Mouse (Mus musculus) forebrain, postnatal 0 days (tissue): Measurements from ENCODE around the gene Glod4. TPM values are rescaled to one million over a fixed set of nuclear protein-coding genes. Genes with fewer than 3 reads are reported as not detected.

Experiments
- ATAC-seq: fragments of 200-750 bp; cut with Nextera tagmentation; 2 replicates; pipeline ENCODE4 v1.8.0; 2017; ENCODE audit warnings: mild to moderate bottlenecking, moderate library complexity
- DNase-seq: peaks from one replicate; pipeline ENCODE4 v3.0.0-alpha.2; 2015
- H3K27ac ChIP-seq: fragments of 300-500 bp; sonication (generic); 2 replicates; pipeline ENCODE4 v1.5.1; 2014; ENCODE audit warnings: low read depth, mild to moderate bottlenecking, antibody characterized with exemption, low read length, moderate library complexity, mixed read lengths
- H3K27me3 ChIP-seq: fragments of 300-500 bp; sonication (generic); 2 replicates; pipeline ENCODE4 v1.6.1; 2014; ENCODE audit warnings: mild to moderate bottlenecking, low read length, mixed read lengths; ENCODE audit not compliant: insufficient read depth
- H3K36me3 ChIP-seq: fragments of 300-500 bp; sonication (generic); 2 replicates; pipeline ENCODE4 v1.6.1; 2014; ENCODE audit warnings: mild to moderate bottlenecking, moderate library complexity; ENCODE audit not compliant: insufficient read depth
- H3K4me1 ChIP-seq: fragments of 300-500 bp; sonication (generic); 2 replicates; pipeline ENCODE4 v1.6.1; 2014; ENCODE audit warnings: antibody characterized with exemption; ENCODE audit not compliant: insufficient read depth
- H3K4me2 ChIP-seq: fragments of 300-500 bp; sonication (generic); 2 replicates; pipeline ENCODE4 v1.6.1; 2014; ENCODE audit warnings: low read depth, mild to moderate bottlenecking, moderate library complexity
- H3K4me3 ChIP-seq: fragments of 300-500 bp; sonication (generic); 2 replicates; pipeline ENCODE4 v1.5.1; 2014; ENCODE audit warnings: low read depth, low read length, mixed read lengths
- H3K9ac ChIP-seq: fragments of 300-500 bp; sonication (generic); 2 replicates; pipeline ENCODE4 v1.6.1; 2014; ENCODE audit warnings: mild to moderate bottlenecking
- H3K9me3 ChIP-seq: fragments of 300-500 bp; sonication (generic); 2 replicates; pipeline ENCODE4 v1.6.1; 2016; ENCODE audit warnings: low read length
- CTCF ChIP-seq: sonication (generic); IDR thresholded peaks from 2 replicates; pipeline ENCODE4 v1.5.1; 2016; ENCODE audit warnings: antibody characterized with exemption, control low read depth, low read depth
- WGBS: fragments of 180-500 bp; shearing (Covaris S2); extraction: QIAGEN DNeasy Blood & Tissue Kit; methylation state at CpG from one replicate; pipeline ENCODE4 v1.1.7; 2014; 5-methylcytosine and 5-hydroxymethylcytosine counted together
- polyA plus RNA-seq: library from polyadenylated mRNA; unstranded; fragments of >200 nt; fragmentation: Nextera tagmentation; extraction: Ambion mirVana; gene quantifications from 2 replicates; pipeline ENCODE4 v1.2.1, GENCODE M21; 2015
- total RNA-seq: library from RNA; depleted of rRNA; stranded (reverse); fragments of >200 nt; gene quantifications from 2 replicates; pipeline ENCODE4 v1.2.3, GENCODE M21; 2014

Gene Glod4
- total and polyA plus RNA-seq, 2 experiments from 2014 or later, result 79.7 to 126 TPM

DNA sequence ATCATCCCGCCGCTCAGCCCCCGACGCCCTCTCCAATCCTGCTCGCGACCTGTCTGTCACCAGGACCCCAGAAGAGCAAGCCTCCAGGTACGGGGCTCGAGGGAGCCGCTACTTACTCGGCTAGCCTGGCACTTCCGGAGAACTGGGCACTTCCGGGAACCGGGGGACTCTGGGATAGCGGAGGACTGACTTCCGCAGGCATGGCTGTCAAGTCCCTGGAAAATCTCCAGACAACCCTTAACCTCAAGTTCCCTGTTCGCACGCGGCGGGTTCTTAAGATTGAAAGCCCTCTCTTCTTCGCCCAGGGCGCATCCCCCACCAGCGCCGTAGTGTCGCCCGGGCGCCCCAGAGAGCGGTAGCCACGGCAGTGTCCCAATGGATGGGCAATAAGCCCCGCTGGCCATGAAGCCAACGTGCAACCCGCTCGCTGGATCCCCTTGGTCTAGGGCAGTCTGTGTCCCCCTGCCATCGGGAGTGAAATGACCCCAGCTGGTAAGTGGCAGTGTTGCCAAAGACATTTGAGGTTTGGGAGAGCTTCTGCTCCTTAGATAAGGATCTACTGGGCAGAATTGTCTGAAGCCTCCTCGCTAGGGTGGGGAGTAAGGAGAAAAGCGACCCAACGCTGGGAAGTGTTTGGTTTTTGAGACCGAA, 63.9 kb downstream of the Glod4 start, which contains the start of the genes Vps53 and Fam57a:
Vps53 (minus strand) TSS at position 153 of the 651 bp plus-strand sequence.
Fam57a (plus strand) TSS at position 177 of the 651 bp plus-strand sequence.
- Histone ChIP-seq H3K36me3 (peaks cover 10% of the 10 kb centered on the region; the same call in 1 of the 2 replicates), H3K4me3 (peak within 1 kb of the TSS; percentile 81), H3K4me1 (no peaks in the 10 kb centered on the region), H3K27ac (peak within 1 kb of the TSS; percentile 80), H3K9ac (peak within 1 kb of the TSS; percentile 80), H3K9me3 (no peaks in the 10 kb centered on the region), H3K27me3 (no peaks in the 10 kb centered on the region), H3K4me2 (peak within 1 kb of the TSS; percentile 88)
- peak; percentile 96 for ATAC-seq
- DNase-seq, result peak; percentile 86
- under 1% methylated on average over 37 of the region's 37 CpGs for WGBS
- no peak for TF ChIP-seq CTCF

GRCm38 (mm10) chr11:76178726-76179494, 64.6 kb downstream of the Glod4 start:
- peak; percentile 64 for DNase-seq
- peak overlapping the region; percentile 80 for H3K27ac ChIP-seq
- peaks cover 10% of the 10 kb centered on the region; the same call in 1 of the 2 replicates for H3K36me3 ChIP-seq
- peak overlapping the region; percentile 88 for H3K4me2 ChIP-seq
- no peaks in the 10 kb centered on the region for H3K9me3 ChIP-seq
- H3K4me1 ChIP-seq, result no peaks in the 10 kb centered on the region
- no peaks in the 10 kb centered on the region for H3K27me3 ChIP-seq
- no peak for TF ChIP-seq CTCF
- peak overlapping the region; percentile 81 for H3K4me3 ChIP-seq
- ATAC-seq, result peak; percentile 77
- 1% methylated on average over 28 of the region's 28 CpGs for WGBS
- peak overlapping the region; percentile 80 for H3K9ac ChIP-seq

DNA sequence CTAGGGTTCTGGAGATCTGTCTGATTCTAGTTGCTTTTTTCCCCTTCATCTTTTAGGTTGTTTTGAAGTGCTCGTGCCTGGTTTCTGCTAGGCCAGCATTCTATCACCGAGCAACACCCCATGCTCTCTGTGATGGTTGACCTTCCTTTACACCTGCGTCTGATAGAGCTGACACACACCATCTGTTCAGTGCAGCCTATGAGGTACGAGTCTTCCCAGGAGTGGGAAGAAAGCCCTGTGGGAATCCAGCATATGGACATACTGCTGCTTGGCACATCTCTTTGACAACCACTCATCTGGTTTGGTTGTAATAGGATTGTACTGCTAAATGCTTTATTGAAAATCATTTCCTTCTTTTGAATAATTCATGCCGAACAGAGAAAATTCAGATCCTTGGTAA, 73.3 kb downstream of the Glod4 start:
- DNase-seq, result no peak
- TF ChIP-seq CTCF, result no peak
- no peak for ATAC-seq
- Histone ChIP-seq H3K9ac (no peak overlapping the region), H3K27me3 (no peaks in the 10 kb centered on the region), H3K9me3 (no peaks in the 10 kb centered on the region), H3K36me3 (peaks cover 22% of the 10 kb centered on the region), H3K4me3 (no peak overlapping the region), H3K27ac (no peak overlapping the region), H3K4me2 (no peak overlapping the region), H3K4me1 (no peaks in the 10 kb centered on the region)
- 53% methylated on average over 5 of the region's 5 CpGs for WGBS

GRCm38 (mm10) chr11:76168976-76169375, 74.5 kb downstream of the Glod4 start:
- Histone ChIP-seq H3K4me2 (no peak overlapping the region), H3K36me3 (peaks cover 22% of the 10 kb centered on the region), H3K9ac (no peak overlapping the region), H3K4me1 (no peaks in the 10 kb centered on the region), H3K27ac (no peak overlapping the region), H3K9me3 (no peaks in the 10 kb centered on the region), H3K27me3 (no peaks in the 10 kb centered on the region), H3K4me3 (no peak overlapping the region)
- no peak for DNase-seq
- WGBS, result 59% methylated on average over 3 of the region's 3 CpGs
- ATAC-seq, result no peak
- no peak for TF ChIP-seq CTCF

- H3K4me3 ChIP-seq, result no peak overlapping the region
- DNase-seq (peak; percentile 86), ATAC-seq (no peak)
- H3K9me3 ChIP-seq, result no peaks in the 10 kb centered on the region
- H3K9ac ChIP-seq, result no peak overlapping the region
- 34% methylated on average over 5 of the region's 5 CpGs for WGBS
- H3K36me3 ChIP-seq, result peaks cover 20% of the 10 kb centered on the region
- H3K4me1 ChIP-seq, result no peaks in the 10 kb centered on the region
- no peak overlapping the region for H3K27ac ChIP-seq
- H3K4me2 ChIP-seq, result no peak overlapping the region
- H3K27me3 ChIP-seq, result no peaks in the 10 kb centered on the region
- peak; percentile 83 for TF ChIP-seq CTCF
Observed at GRCm38 (mm10) chr11:76167079-76167765, 76.3 kb downstream of the Glod4 start.

DNA sequence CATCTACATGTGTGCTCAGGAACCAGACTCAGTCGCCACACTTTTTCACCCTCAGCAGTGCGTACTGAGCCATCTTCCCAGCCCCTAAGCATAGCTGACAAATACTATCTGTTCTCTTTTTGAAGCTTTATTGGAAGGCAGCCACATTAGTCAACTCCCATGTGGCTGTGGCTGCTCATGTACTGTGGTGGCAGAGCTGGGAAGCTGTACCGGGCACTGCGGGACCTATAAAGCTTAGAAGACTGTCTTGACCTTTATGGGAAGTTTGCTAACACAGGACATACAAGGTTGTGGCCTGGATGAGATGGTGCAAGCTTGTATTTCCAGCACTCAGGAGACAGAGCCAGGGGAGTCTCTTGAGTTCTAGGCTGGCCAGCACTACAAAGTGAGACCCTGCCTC, 76.9 kb downstream of the Glod4 start:
- no peak for DNase-seq
- H3K4me3 ChIP-seq, result no peak overlapping the region
- TF ChIP-seq CTCF, result no peak
- ATAC-seq, result no peak
- H3K4me1 ChIP-seq, result no peaks in the 10 kb centered on the region
- no peaks in the 10 kb centered on the region for H3K9me3 ChIP-seq
- H3K27me3 ChIP-seq, result no peaks in the 10 kb centered on the region
- H3K9ac ChIP-seq, result no peak overlapping the region
- H3K36me3 ChIP-seq, result peaks cover 18% of the 10 kb centered on the region
- 95% methylated on average over 4 of the region's 4 CpGs for WGBS
- H3K27ac ChIP-seq, result no peak overlapping the region
- no peak overlapping the region for H3K4me2 ChIP-seq
